Mouse (Mus musculus): ENCODE measurements around the gene Zfp599. TPM values are rescaled to one million over a fixed set of nuclear protein-coding genes. Genes with fewer than 3 reads are reported as not detected.
"Not testable (repeated sequence)": the region's sequence is repeated elsewhere in the genome, so short reads cannot be mapped to it uniquely, and the experiment has no call there.

The Zfp599 gene
- total and polyA plus RNA-seq, 3 experiments: 7.6 to 12.1 TPM; not detected in 1

DNA sequence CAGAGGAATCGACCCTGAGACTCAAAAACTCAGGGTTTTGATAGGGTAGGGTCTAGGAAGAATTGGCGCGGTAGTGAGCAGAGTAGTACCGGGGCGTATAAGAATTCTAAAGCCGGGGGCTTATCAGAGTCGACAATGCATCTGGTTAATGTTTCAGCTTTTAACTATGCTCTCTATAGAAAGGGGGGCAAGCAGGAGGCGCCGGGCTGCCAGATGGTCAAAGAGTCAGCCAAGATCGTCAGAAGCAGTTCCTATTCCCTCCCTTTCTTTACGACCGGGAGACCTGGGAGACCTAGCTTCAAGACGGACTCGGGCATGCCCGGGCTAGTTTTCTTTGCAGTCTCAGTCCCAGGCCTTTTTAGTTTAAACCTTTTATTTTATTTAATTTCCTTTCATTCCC is 32.8 kb downstream of the Zfp599 start:
- no peak overlapping the region for H3K9ac ChIP-seq (ENCODE audit: control insufficient read depth, low read depth, low read length, poor library complexity, severe bottlenecking)
- no peak overlapping the region for H3K27ac ChIP-seq (ENCODE audit: control insufficient read depth, low read depth, low read length)
- peak overlapping the region in 1 of 2 experiments; percentile 5; a peak in 2 of 4 replicates for H3K4me3 ChIP-seq (ENCODE audit: control insufficient read depth in 1 of 2, insufficient read depth in 1 of 2, low read depth in 2 of 2, low read length in 2 of 2)
- peaks cover 44% of the 10 kb centered on the region for H3K79me2 ChIP-seq (ENCODE audit: control insufficient read depth, insufficient read depth, low read length, poor library complexity)
- peaks cover 0 to 23% of the 10 kb centered on the region in 2 experiments; a peak in 3 of 4 replicates for H3K36me3 ChIP-seq (ENCODE audit: control insufficient read depth in 1 of 2, insufficient read depth in 2 of 2, low read length in 2 of 2)
- no peaks in the 10 kb centered on the region for H3K9me3 ChIP-seq (replicated peaks; ENCODE audit: insufficient read depth, low read length)
- TF ChIP-seq ZNF384 (IDR thresholded peaks at IDR 0.05; ENCODE audit: low read depth, low read length) (no peak), TAL1 (IDR thresholded peaks at IDR 0.05; ENCODE audit: low read length) (no peak), GABPA (IDR thresholded peaks at IDR 0.05; ENCODE audit: low read depth, low read length) (no peak), GATA1 (IDR thresholded peaks at IDR 0.05; ENCODE audit: low read depth, low read length) (no peak), SMC3 (IDR thresholded peaks at IDR 0.05; ENCODE audit: low read depth, low read length) (no peak), UBTF (IDR thresholded peaks at IDR 0.05; ENCODE audit: borderline replicate concordance, insufficient read depth, low read depth, low read length) (no peak), ZC3H11A (IDR thresholded peaks at IDR 0.05; ENCODE audit: low read depth, low read length) (no peak), BHLHE40 (IDR thresholded peaks at IDR 0.05; ENCODE audit: borderline replicate concordance, low read depth, low read length) (no peak)
- no peak for DNase-seq (ENCODE audit: low read depth, low spot score)
- H3K27me3 ChIP-seq (ENCODE audit: control insufficient read depth in 1 of 2, insufficient read depth in 2 of 2, low read length in 2 of 2): no peaks in the 10 kb centered on the region
- H3K4me1 ChIP-seq (ENCODE audit: control insufficient read depth in 1 of 2, insufficient read depth in 2 of 2, low read length in 2 of 2): peaks cover 0 to 8% of the 10 kb centered on the region in 2 experiments; a peak in 3 of 4 replicates

DNA sequence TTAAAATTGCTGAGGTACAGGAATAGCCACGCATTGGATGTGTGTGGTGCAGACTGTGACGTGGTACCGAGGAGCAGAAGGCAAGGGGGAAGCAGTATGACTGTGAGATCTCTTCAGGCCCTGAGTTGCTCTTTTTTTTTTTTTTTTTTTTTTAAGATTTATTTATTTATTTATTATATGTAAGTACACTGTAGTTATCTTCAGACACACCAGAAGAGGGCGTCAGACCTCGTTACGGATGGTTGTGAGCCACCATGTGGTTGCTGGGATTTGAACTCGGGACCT is 33.4 kb downstream of the Zfp599 start:
- peaks cover 0 to 23% of the 10 kb centered on the region in 2 experiments; a peak in 3 of 4 replicates for H3K36me3 ChIP-seq (ENCODE audit: control insufficient read depth in 1 of 2, insufficient read depth in 2 of 2, low read length in 2 of 2)
- H3K9me3 ChIP-seq (replicated peaks; ENCODE audit: insufficient read depth, low read length); H3K27me3 ChIP-seq (ENCODE audit: control insufficient read depth in 1 of 2, insufficient read depth in 2 of 2, low read length in 2 of 2); DNase-seq (ENCODE audit: low read depth, low spot score); H3K27ac ChIP-seq (ENCODE audit: control insufficient read depth, low read depth, low read length); H3K4me1 ChIP-seq (ENCODE audit: control insufficient read depth in 1 of 2, insufficient read depth in 2 of 2, low read length in 2 of 2): not testable (repeated sequence)
- peak; percentile 57; the same call in 1 of the 2 replicates for TF ChIP-seq ZNF384 (IDR thresholded peaks at IDR 0.05; ENCODE audit: low read depth, low read length)
- H3K4me3 ChIP-seq (ENCODE audit: control insufficient read depth in 1 of 2, insufficient read depth in 1 of 2, low read depth in 2 of 2, low read length in 2 of 2): peak overlapping the region; percentile 51 to 66
- peaks cover 39% of the 10 kb centered on the region for H3K79me2 ChIP-seq (ENCODE audit: control insufficient read depth, insufficient read depth, low read length, poor library complexity)
- H3K9ac ChIP-seq (ENCODE audit: control insufficient read depth, low read depth, low read length, poor library complexity, severe bottlenecking): peak overlapping the region; percentile 79

DNA sequence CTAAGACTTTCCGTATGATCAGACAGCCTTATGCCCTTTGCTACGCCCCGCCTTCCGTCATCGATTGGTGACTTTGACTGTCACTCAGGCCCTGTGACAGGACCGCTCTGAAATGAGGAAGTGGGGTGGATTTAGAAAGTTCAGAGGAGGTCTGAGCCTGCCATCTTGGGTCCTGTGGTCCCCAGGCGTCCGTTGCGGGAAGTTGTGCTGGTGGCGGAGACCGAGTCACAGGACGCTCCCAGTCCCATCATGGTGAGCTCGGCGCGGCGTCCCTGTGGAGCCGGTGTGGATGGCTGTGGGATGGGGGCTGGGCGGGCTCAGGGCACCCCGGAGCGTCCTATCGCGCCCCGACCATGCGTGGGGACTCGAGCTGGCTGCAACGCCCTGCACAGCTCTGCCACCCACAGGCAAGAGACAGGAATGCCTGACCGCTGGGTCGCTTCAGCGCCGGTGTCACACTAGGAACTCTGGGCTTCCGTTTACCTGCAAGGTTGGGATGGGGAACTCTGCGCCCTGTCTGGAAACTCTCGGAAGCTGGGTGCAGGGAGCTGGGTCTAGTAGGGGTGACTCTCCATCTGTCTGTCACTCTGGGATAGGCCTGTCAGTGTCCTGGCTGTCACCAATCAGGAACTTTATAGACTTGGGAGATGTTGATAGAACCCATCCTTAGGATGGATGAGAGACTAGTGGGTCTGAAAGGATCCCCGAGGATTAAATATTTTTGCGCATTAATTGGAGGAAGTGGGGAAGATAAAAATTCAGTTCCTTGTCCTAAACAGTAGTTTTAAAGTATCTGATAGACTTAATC is 33.9 kb downstream of the Zfp599 start, which contains the start of gene Zfp809:
Gene Zfp809, plus strand, starts transcription at position 134 of the 808 bp plus-strand sequence.
- peak; percentile 100 for DNase-seq (ENCODE audit: low read depth, low spot score)
- Histone ChIP-seq H3K27ac (ENCODE audit: control insufficient read depth, low read depth, low read length) (peak within 1 kb of the TSS; percentile 80), H3K36me3 (ENCODE audit: control insufficient read depth in 1 of 2, insufficient read depth in 2 of 2, low read length in 2 of 2) (peaks cover 0 to 23% of the 10 kb centered on the region in 2 experiments; a peak in 2 of 4 replicates), H3K4me1 (ENCODE audit: control insufficient read depth in 1 of 2, insufficient read depth in 2 of 2, low read length in 2 of 2) (peaks cover 0 to 8% of the 10 kb centered on the region in 2 experiments; a peak in 3 of 4 replicates), H3K27me3 (ENCODE audit: control insufficient read depth in 1 of 2, insufficient read depth in 2 of 2, low read length in 2 of 2) (no peaks in the 10 kb centered on the region), H3K9ac (ENCODE audit: control insufficient read depth, low read depth, low read length, poor library complexity, severe bottlenecking) (peak within 1 kb of the TSS; percentile 79), H3K4me3 (ENCODE audit: control insufficient read depth in 1 of 2, insufficient read depth in 1 of 2, low read depth in 2 of 2, low read length in 2 of 2) (peak within 1 kb of the TSS; percentile 51 to 66), H3K9me3 (replicated peaks; ENCODE audit: insufficient read depth, low read length) (no peaks in the 10 kb centered on the region), H3K79me2 (ENCODE audit: control insufficient read depth, insufficient read depth, low read length, poor library complexity) (peaks cover 36% of the 10 kb centered on the region)
- TF ChIP-seq ELF1 (IDR thresholded peaks at IDR 0.05; ENCODE audit: low read depth, low read length) (peak; percentile 100), NELFE (IDR thresholded peaks at IDR 0.05; ENCODE audit: low read depth, low read length) (peak; percentile 100), EP300 (IDR thresholded peaks at IDR 0.05; ENCODE audit: low read depth in 1 of 2, low read length in 2 of 2) (peak; percentile 38 to 46; a peak in 3 of 4 replicates), KAT2A (conservative IDR thresholded peaks at IDR 0.05; ENCODE audit: low read depth, low read length) (no peak; the same call in 1 of the 2 replicates), MAX (IDR thresholded peaks at IDR 0.05; ENCODE audit: low read length) (peak; percentile 97), UBTF (IDR thresholded peaks at IDR 0.05; ENCODE audit: borderline replicate concordance, insufficient read depth, low read depth, low read length) (peak; percentile 88; the same call in 1 of the 2 replicates), MAFK (IDR thresholded peaks at IDR 0.05; ENCODE audit: borderline replicate concordance, low read depth, low read length) (no peak), HCFC1 (IDR thresholded peaks at IDR 0.05; ENCODE audit: low read depth, low read length) (peak; percentile 92), ZKSCAN1 (IDR thresholded peaks at IDR 0.05; ENCODE audit: low read depth, low read length) (no peak), POLR2AphosphoS5 (IDR thresholded peaks at IDR 0.05; ENCODE audit: borderline replicate concordance, low read depth, low read length) (peak; percentile 98), NRF1 (IDR thresholded peaks at IDR 0.05; ENCODE audit: insufficient read depth, low read depth, low read length, poor library complexity, severe bottlenecking) (peak; percentile 67), USF1 (IDR thresholded peaks at IDR 0.05; ENCODE audit: low read depth, low read length) (peak; percentile 90), USF2 (IDR thresholded peaks at IDR 0.05; ENCODE audit: borderline replicate concordance in 1 of 2, insufficient read depth in 1 of 2, low read depth in 1 of 2, low read length in 2 of 2) (no peak), MYC (IDR thresholded peaks at IDR 0.05; ENCODE audit: low read depth, low read length) (peak; percentile 98), GATA1 (IDR thresholded peaks at IDR 0.05; ENCODE audit: low read depth, low read length) (no peak), ETS1 (IDR thresholded peaks at IDR 0.05; ENCODE audit: low read depth, low read length) (peak; percentile 60; the same call in 1 of the 2 replicates), GABPA (IDR thresholded peaks at IDR 0.05; ENCODE audit: low read depth, low read length) (peak; percentile 37; the same call in 1 of the 2 replicates)

Data from MEL (cell line).